Mouse (Mus musculus): Measurements from ENCODE around the gene Sik3.

DNA sequence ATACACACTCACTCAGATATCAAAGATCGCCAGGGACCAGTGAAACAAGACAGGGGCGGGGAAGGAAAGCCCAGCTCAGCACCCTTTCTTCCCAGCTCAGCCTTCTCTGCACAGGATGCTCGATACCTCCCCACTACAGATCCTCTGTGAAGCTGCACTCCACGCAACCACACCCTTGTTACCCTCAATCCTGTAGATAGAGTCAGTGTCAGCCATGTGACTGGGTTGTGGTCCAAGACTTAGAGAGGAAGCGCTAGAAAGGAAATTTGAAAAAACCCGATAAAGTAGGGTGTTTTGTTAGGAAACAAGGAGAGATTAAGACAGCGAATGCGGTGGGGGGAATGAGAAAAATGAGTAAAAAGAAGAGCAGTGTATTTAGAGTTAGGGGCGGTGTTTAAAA lies 259.4 kb downstream of the Sik3 start:
- TF ChIP-seq POLR2A (IDR thresholded peaks at IDR 0.05; ENCODE audit: extremely low read depth, insufficient read depth, low read length): no peak
- TF ChIP-seq CTCF (IDR thresholded peaks at IDR 0.05; ENCODE audit: extremely low read depth, insufficient read depth, low read length): no peak

All from cortical plate, adult 2 months (tissue).